Mouse (Mus musculus): ENCODE data around the gene Otop3.

DNA sequence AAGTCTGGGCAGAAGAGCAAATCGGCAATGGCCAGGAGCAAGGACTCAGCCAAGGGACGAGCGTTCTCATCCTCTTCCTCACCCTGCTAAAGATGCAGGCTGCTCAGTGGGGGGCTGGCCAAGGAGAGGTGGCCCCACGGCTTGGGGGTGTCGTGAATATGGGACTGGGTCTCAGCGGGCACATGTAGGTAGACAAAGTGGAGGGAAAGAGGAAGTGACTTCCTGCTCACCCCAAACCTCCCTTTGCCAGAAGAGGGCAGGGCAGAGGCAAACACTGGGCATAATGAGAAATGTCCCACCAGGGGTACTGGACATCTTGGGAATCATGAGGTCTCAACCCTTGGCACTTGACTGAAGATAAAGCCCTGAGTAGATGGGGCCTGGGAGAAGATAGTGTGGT lies 25.2 kb downstream of the Otop3 start:
- TF ChIP-seq POLR2A (IDR thresholded peaks at IDR 0.05; ENCODE audit: extremely low read depth, insufficient read depth, low read length) = no peak
- no peak; the same call in 1 of the 2 replicates for TF ChIP-seq CTCF (IDR thresholded peaks at IDR 0.05; ENCODE audit: low read depth, low read length)
